Mouse (Mus musculus): Measurements from ENCODE around the gene Pde4a.

- no peak for TF ChIP-seq CTCF (IDR thresholded peaks at IDR 0.05; ENCODE audit: low read depth, low read length)
- no peak for TF ChIP-seq POLR2A (IDR thresholded peaks at IDR 0.05; ENCODE audit: insufficient read depth, low read length)
Measured at GRCm38 (mm10) chr9:21185436-21185835, 19.9 kb downstream of the Pde4a start.

All from ES-Bruce4 (cell line).